Mouse (Mus musculus) lung, adult 2 months (tissue): ENCODE data around the gene Tradd. TPM values are rescaled to one million over a fixed set of nuclear protein-coding genes. Genes with fewer than 3 reads are reported as not detected.
A peak's percentile ranks its signal among the peaks of the same experiment; 100 is the strongest.

Experiments used
- DNase-seq: peaks from one replicate; pipeline ENCODE4 v3.0.0; 2022
- H3K4me1 ChIP-seq: fragments of 200-500 bp; 2 replicates; pipeline ENCODE4 v1.6.1; 2011; ENCODE audit warnings: low read length; ENCODE audit not compliant: control insufficient read depth, insufficient read depth
- H3K4me3 ChIP-seq: fragments of 200-500 bp; replicated peaks from 2 replicates; pipeline ENCODE3; 2011; ENCODE audit warnings: low read depth, mild to moderate bottlenecking, control low read depth, low read length; ENCODE audit errors: extremely low read depth
- CTCF ChIP-seq: fragments of 200-500 bp; IDR thresholded peaks from 2 replicates; pipeline ENCODE4 v1.5.1; 2011; ENCODE audit warnings: mild to moderate bottlenecking, low read length, control low read depth; ENCODE audit not compliant: insufficient read depth
- POLR2A ChIP-seq: fragments of 200-500 bp; IDR thresholded peaks from 2 replicates; pipeline ENCODE4 v1.6.1; 2011; ENCODE audit warnings: low read depth, mild to moderate bottlenecking, control low read depth, low read length, borderline replicate concordance; ENCODE audit errors: extremely low read depth
- WGBS: fragments of 180-500 bp; shearing (Covaris S2); methylation state at CpG from one replicate; pipeline ENCODE4 v1.1.7; 2018; 5-methylcytosine and 5-hydroxymethylcytosine counted together
- polyA plus RNA-seq: library from polyadenylated mRNA; depleted of rRNA; stranded (reverse); fragments of >200 nt; gene quantifications from 2 replicates; pipeline ENCODE4 v1.2.3, GENCODE M21; 2012

The Tradd gene
- polyA plus RNA-seq, 1 experiment: 21.3 TPM

DNA sequence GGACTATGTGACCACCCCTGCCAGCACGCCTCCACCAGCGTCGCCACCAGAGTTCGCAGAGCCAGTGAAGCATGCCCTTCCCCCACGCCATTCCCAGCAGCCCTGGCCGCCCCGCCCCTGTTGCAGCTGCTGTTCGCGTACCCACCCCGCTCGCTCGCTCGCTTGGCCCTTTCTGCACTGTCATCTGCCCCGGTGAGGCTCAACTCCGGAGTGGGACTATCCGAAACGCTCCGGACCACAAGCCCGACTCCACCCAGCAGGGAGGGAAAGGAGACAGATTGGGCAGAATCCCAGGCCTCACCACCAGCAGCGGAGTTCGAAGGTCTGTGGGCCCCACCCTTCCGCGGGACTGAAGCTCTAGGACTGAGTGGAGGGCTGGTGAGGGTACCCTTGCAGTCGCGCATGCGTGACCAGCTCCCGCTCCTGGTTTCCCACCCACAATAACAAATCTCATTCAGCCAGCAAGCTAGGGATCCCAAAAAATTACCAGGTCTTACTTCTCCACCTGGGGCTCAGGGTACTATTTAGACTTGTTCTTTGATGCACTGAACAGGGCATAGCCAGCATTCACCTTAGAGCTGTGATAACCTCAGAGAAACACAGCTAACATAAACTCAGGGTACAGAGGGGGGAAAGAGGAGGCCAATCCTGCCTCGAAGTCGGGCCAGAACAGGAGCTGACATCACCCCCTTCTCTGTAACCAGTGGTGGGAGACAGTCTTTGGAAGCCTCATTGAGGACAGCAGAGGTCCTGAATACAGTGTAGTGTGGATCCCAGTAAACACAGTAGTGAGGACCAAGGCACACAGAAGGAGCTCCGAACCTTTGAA, 12.1 kb upstream of the Tradd start:
- 6% methylated on average over 30 of the region's 30 CpGs for WGBS
- peak; percentile 49 for DNase-seq
- no peak for TF ChIP-seq CTCF
- peak; percentile 43; the same call in 1 of the 2 replicates for TF ChIP-seq POLR2A
- H3K4me1 ChIP-seq: peaks cover 8% of the 10 kb centered on the region
- peak overlapping the region; percentile 57 for H3K4me3 ChIP-seq

DNA sequence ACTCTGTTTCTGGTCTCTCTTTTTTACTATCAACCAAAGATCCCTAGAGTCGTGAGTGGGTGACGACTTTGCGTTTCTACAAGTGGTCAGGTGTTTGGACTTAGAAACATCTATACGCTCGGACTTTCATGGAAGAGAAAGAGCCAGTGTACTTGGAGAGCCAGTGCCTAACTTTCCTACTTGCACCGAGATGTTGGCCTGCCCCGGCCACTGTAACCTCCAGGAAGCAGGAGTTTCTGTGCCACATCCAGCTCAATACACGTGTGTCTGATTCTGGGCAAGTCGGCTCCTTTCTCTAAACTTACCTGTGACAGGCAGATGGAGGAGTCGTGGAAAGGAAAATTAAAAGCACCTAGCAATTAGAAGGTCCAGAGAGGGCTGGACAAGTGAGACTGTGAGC, 11.4 kb upstream of the Tradd start, which contains the start of gene Nol3:
TSS of gene Nol3 (plus strand) at position 301 of the 400 bp plus-strand sequence.
- 6% methylated on average over 10 of the region's 10 CpGs for WGBS
- DNase-seq: no peak
- peaks cover 8% of the 10 kb centered on the region for H3K4me1 ChIP-seq
- TF ChIP-seq POLR2A (no peak), CTCF (no peak)
- H3K4me3 ChIP-seq: peak within 1 kb of the TSS; percentile 57

DNA sequence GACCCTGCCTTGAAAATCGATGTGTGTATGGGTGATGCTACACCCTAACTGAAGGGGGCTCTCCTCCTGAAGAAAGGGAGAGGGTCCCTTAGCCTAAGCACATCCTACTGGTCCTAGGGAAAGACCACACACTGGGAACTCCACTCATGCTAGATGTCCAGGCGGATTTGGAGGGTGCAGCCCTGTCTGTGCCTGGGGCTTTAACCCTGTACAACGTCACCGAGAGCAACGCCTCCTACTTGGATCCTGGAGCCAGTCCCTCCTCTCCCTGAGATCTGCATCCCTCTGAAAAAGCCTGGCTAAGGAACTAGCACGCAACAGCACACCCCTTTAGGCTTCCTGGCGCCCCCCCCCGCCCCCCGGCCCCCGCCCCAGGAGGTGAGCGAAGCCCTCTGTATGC, 11.0 kb upstream of the Tradd start:
- TF ChIP-seq CTCF: no peak
- no peak for TF ChIP-seq POLR2A
- Histone ChIP-seq H3K4me3 (no peak overlapping the region), H3K4me1 (peaks cover 12% of the 10 kb centered on the region)
- 16% methylated on average over 11 of the region's 11 CpGs for WGBS
- DNase-seq: no peak

DNA sequence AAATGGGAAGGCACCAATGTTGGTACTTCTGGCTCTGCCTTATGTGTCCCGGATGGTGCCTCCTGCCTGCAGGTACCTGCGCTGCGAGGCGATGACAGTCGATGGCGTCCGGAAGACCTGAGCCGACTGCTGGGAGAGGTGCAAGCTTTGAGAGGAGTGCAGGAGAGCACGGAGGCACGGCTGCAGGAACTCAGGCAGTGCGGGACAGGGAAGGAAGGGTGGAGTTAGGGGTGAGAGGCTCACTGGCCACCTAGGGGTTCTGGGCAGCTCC, 6.4 kb upstream of the Tradd start:
- peaks cover 13% of the 10 kb centered on the region for H3K4me1 ChIP-seq
- no peak for TF ChIP-seq CTCF
- no peak for TF ChIP-seq POLR2A
- WGBS: 29% methylated on average over 11 of the region's 11 CpGs
- DNase-seq: no peak
- H3K4me3 ChIP-seq: peak overlapping the region; percentile 10

DNA sequence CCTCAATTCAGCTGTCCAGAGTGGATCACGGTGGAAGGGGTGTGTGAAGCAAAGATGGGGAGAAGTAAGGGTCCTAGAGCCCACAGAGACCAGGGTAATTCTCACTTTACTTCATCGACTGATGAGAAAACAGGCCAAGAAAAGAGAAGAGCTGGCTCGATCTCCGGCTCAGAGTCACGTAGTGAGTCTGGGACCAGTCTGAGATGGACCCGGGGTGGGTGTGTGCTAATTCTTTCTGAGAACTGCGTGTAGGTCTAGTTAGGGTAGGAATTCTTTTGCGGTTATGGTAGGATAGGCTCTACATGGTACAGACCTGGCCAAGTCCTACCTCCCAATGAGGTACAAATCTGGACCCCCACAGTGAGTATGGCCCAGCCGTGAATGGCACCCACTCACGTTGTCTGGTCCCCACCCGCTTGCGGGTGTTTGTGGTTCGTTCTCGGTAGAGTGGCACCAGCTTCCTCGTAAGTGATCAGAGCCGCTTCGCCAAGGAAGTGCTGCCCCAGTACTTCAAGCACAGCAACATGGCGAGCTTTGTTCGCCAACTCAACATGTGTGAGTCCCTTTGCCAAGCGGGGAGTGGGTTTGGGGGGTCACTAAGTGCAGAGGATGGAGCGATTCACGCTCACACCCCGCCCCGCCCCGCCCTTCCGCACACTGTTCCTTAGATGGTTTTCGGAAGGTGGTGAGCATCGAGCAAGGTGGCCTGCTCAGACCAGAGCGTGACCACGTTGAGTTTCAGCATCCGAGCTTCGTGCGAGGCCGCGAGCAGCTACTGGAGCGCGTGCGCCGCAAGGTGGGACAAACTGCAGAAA, 5.9 kb upstream of the Tradd start:
- peak; percentile 27 for DNase-seq
- peaks cover 11% of the 10 kb centered on the region for H3K4me1 ChIP-seq
- TF ChIP-seq POLR2A: no peak
- TF ChIP-seq CTCF: no peak
- peak overlapping the region; percentile 57 for H3K4me3 ChIP-seq
- 32% methylated on average over 39 of the region's 39 CpGs for WGBS

DNA sequence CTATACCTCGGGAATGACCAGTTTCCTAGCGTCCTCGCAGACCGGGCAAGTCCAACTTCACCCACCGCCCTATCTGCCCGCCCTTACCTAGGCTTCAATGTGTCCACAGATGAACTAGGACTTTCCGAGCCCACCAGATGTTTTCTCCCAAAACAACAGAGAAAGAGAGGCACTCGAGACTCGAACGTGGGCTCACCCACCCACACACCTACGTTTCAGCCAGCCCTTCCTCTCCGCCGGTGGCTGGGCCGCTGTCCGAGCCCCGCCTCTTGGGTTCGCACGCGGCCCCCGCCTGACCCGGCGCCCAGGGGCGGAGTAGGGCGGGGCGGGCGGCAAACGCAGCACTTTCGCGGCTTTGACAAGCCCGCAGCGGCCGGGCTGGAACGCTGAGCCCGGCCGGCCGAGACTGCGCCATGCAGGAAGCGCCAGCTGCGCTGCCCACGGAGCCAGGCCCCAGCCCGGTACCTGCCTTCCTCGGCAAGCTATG, 5.1 kb upstream of the Tradd start, which contains the start of gene Hsf4:
TSS of gene Hsf4 (plus strand) at position 341 of the 487 bp plus-strand sequence.
- Histone ChIP-seq H3K4me3 (peak within 1 kb of the TSS; percentile 73), H3K4me1 (peaks cover 11% of the 10 kb centered on the region)
- TF ChIP-seq POLR2A: peak; percentile 62; the same call in 1 of the 2 replicates
- TF ChIP-seq CTCF: no peak
- 4% methylated on average over 42 of the region's 42 CpGs for WGBS
- peak; percentile 75 for DNase-seq

DNA sequence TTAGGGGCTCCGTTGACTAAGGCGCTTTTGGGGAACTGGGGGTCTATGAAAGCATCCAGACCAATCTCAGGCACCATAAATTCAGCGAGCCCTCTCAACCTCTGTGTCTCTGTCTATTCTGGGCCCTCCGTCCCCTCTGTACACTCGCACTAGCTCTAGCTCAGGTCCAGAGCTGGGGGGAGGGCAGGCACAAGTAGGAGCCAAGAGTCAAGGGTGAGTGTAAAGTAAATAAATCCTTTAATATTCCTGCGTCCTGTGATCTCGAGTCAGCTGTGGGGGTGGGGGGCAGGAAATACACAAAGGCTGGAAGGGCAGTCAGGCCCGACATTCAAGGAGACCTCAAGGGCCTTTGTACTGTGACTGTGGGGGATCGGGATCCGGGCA, 4.7 kb upstream of the Tradd start:
- WGBS: 15% methylated on average over 10 of the region's 10 CpGs
- Histone ChIP-seq H3K4me1 (peaks cover 11% of the 10 kb centered on the region), H3K4me3 (peak overlapping the region; percentile 73)
- TF ChIP-seq CTCF: no peak
- TF ChIP-seq POLR2A: no peak
- DNase-seq: no peak

DNA sequence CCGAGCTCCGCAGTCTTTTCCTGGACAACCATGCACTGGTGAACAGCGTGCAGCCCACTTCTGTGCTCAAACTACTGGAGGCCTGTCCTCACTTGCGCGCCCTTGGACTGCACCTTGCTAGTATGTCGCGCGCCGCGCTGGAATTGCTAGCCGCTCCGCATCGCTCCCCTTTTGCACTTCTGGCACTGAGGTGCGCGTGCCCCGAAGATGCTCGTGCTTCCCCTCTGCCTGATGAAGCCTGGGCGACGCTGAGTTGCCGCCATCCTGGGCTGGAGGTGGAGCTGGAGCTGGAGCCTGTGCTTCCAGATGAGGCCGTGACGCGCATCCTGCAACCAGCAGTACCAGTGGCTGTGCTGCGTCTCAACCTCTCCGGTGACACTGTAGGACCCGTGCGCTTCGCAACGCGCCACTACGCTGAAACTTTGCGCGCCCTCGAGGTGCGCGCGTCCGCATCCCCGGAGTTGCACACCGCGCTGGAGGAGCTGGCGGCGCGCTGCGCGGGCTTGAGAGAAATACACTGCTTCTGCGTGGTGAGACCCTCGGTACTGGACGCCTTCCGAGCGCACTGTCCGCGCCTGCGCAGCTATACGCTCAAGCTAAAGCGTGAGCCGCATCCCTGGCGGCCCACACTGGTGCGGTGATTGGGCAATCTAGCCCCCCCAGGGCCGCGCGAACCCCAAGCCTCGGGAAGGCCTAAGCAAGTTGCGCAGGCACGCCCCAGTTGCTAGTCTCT, 4.1 kb upstream of the Tradd start:
- Histone ChIP-seq H3K4me3 (peak overlapping the region; percentile 73), H3K4me1 (peaks cover 11% of the 10 kb centered on the region)
- DNase-seq: peak; percentile 56
- TF ChIP-seq POLR2A: no peak
- no peak for TF ChIP-seq CTCF
- 33% methylated on average over 65 of the region's 65 CpGs for WGBS

DNA sequence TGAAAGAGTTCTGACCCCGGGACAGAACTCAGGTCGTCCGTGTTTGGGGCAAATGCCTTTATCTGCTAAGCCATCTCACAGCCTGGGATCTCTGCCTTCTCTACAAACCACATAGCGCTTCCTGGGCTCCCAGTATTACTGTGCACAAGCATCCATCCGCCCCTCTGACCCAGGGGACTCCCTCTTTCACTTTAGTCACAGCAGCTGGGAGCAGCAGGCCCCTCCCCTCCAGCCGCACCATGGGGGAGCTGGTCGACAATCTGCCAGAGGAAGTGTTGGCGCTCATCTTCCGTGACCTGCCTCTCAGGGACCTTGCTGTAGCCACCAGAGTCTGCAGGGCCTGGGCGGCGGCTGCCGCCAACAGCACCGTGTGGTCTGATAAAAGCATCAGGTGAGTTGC, 2.4 kb upstream of the Tradd start:
- 75% methylated on average over 13 of the region's 13 CpGs for WGBS
- no peak for DNase-seq
- peaks cover 11% of the 10 kb centered on the region for H3K4me1 ChIP-seq

More for the DNA sequence above, 2.4 kb upstream of the Tradd start:
- no peak overlapping the region for H3K4me3 ChIP-seq
- TF ChIP-seq POLR2A (no peak), CTCF (no peak)
